Mouse (Mus musculus) cerebellum, adult 2 months (tissue): ENCODE data around the gene Ppa1.

Experiments used
- CTCF ChIP-seq: fragments of 200-500 bp; IDR thresholded peaks from 2 replicates; pipeline ENCODE4 v1.5.1; 2011; ENCODE audit warnings: low read depth, mild to moderate bottlenecking, control low read depth, low read length, moderate library complexity, borderline replicate concordance; ENCODE audit not compliant: insufficient read depth
- POLR2A ChIP-seq: fragments of 200-500 bp; IDR thresholded peaks from 2 replicates; pipeline ENCODE4 v1.6.1; 2011; ENCODE audit warnings: low read length, control low read depth, borderline replicate concordance; ENCODE audit not compliant: insufficient read depth

- TF ChIP-seq CTCF (no peak), POLR2A (no peak)
Measured at GRCm38 (mm10) chr10:61608233-61608632, 40.1 kb upstream of the Ppa1 start.
